In the genomic region with DNA sequence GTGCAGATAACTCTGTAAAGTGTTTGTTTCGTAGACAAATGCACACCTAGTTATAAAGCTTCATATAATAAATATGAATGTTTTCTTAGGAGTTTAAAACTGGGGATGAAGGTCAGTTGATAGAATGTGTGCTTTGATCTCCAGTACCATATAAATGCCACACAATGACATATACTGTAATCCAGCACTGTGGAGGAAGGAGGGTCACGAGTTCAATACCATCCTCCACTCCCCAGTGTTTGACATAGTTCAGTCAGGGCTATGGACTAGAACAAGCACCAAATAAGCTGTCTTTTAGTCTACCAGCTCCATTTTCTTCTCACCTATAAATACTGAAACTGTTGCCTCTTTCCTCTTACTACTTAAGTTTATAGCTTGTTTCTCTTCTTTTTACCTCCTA, we compare ENCODE assay signal across 19 mouse cellular contexts.
"Had no signal": no experiment of that assay in that cellular context is flagged by ENCODE, and none has a peak within 500 bp of the region (broad histone marks: within the 10 kb centered on the region; RNA-seq: fewer than 3 reads in every experiment).

No protein-coding gene starts in this region.

- H3K27me3 ChIP-seq: midbrain, embryonic 13.5 days; midbrain, embryonic 15.5 days; neural tube, embryonic 13.5 days; neural tube, embryonic 15.5 days; stomach, embryonic 15.5 days had no signal

- H3K27ac ChIP-seq: midbrain, embryonic 13.5 days; midbrain, embryonic 15.5 days; neural tube, embryonic 13.5 days; neural tube, embryonic 15.5 days; stomach, postnatal 0 days had no signal

- H3K9ac ChIP-seq: lung, embryonic 14.5 days; midbrain, embryonic 13.5 days; midbrain, embryonic 15.5 days; neural tube, embryonic 13.5 days; neural tube, embryonic 15.5 days; stomach, embryonic 15.5 days had no signal

- H3K4me2 ChIP-seq: lung, embryonic 14.5 days; midbrain, embryonic 11.5 days; midbrain, embryonic 13.5 days; midbrain, embryonic 15.5 days; neural tube, embryonic 13.5 days; neural tube, embryonic 15.5 days had no signal

- H3K4me3 ChIP-seq: midbrain, embryonic 13.5 days; midbrain, embryonic 15.5 days; myocyte; neural tube, embryonic 13.5 days; neural tube, embryonic 15.5 days; stomach, embryonic 15.5 days had no signal

- ATAC-seq: midbrain, embryonic 13.5 days; midbrain, embryonic 15.5 days had no signal

- H3K4me1 ChIP-seq: neural tube, embryonic 13.5 days had no signal

- DNase-seq: lung, embryonic 14.5 days; lung, postnatal 10 days; lung, postnatal 4 days; retina, postnatal 1 day; right cerebral cortex, adult 18-20 months; right cerebral cortex, postnatal 25 days; right cerebral cortex, postnatal 4 days; spleen, adult 18-20 months; thymus, adult 2 months; thymus, postnatal 25 days; thymus, postnatal 4 days had no signal

- H3K36me3 ChIP-seq: midbrain, embryonic 13.5 days; midbrain, embryonic 15.5 days; neural tube, embryonic 13.5 days; neural tube, embryonic 15.5 days; stomach, embryonic 15.5 days had no signal

- H3K9me3 ChIP-seq: midbrain, embryonic 13.5 days; midbrain, embryonic 15.5 days; neural tube, embryonic 13.5 days; neural tube, embryonic 15.5 days; stomach, embryonic 15.5 days had no signal
